Mouse (Mus musculus) megakaryocyte, embryonic 14.5 days (primary cell): Measurements from ENCODE around the gene Taf1d.

Source experiments
- FLI1 ChIP-seq: IDR thresholded peaks from 2 replicates; pipeline ENCODE4 v1.6.1; 2012; ENCODE audit warnings: low read length, inconsistent platforms, mixed read lengths
- GATA1 ChIP-seq: IDR thresholded peaks from 3 replicates; pipeline ENCODE4 v1.6.1; 2012; ENCODE audit warnings: mixed read lengths, low read length, inconsistent platforms, borderline replicate concordance

GRCm38 (mm10) chr9:15305503-15306397, at the start of gene Taf1d:
- TF ChIP-seq FLI1 = no peak
- no peak for TF ChIP-seq GATA1
